Mouse (Mus musculus) myocyte (in vitro differentiated cells): ENCODE measurements around the gene Clasp1.

Source experiments
- CEBPB ChIP-seq: IDR thresholded peaks from 2 replicates; pipeline ENCODE4 v1.6.1; 2011; ENCODE audit warnings: mild to moderate bottlenecking, moderate library complexity; ENCODE audit not compliant: poor library complexity, insufficient read depth, severe bottlenecking
- MAX ChIP-seq: IDR thresholded peaks from one replicate; pipeline ENCODE4 v1.6.1; 2011; ENCODE audit warnings: low read depth, mild to moderate bottlenecking, control low read depth
- POLR2A ChIP-seq: IDR thresholded peaks from one replicate; pipeline ENCODE4 v1.6.1; 2011; ENCODE audit warnings: low read depth, mild to moderate bottlenecking, control low read depth, moderate library complexity; ENCODE audit not compliant: insufficient read length
- USF1 ChIP-seq: IDR thresholded peaks from one replicate; pipeline ENCODE4 v1.6.1; 2011; ENCODE audit warnings: low read depth, mild to moderate bottlenecking, control low read depth, moderate library complexity

DNA sequence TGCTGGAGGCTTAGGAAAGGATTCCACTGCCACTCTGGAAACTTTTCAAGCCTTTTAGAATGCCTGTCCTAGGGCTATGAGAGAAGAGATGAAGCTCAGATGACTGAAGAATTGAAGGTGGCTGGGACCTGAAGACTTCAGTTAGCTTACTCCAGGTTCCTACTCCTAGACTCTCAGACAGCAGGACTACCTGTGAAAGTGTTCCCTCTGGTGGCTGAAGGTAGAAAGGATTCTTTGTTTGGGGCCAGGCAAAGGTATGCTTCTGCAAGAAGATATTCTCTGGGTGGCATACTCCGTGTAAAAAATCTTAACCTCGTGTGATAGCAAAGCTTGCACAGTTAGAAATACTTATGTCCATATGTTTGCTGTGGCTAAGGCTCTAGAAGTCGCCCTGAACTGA lies 104.0 kb downstream of the Clasp1 start:
- TF ChIP-seq POLR2A (no peak), USF1 (no peak), CEBPB (no peak), MAX (no peak)
